Mouse (Mus musculus): ENCODE results near the gene Tmem43.

The Tmem43 gene

GRCm38 (mm10) chr6:91489872-91490271 lies 16.4 kb downstream of the Tmem43 start:
- peak in 1 of 2 experiments; percentile 13 for DNase-seq

- DNase-seq: no peak
Observed at GRCm38 (mm10) chr6:91491004-91491403, 17.5 kb downstream of the Tmem43 start.

GRCm38 (mm10) chr6:91493053-91493452 lies 19.6 kb downstream of the Tmem43 start:
- no peak for DNase-seq

- no peak for DNase-seq
Observed at GRCm38 (mm10) chr6:91494526-91494925, 21.0 kb downstream of the Tmem43 start.

- DNase-seq: no peak
Observed at GRCm38 (mm10) chr6:91503302-91503701, 29.8 kb downstream of the Tmem43 start.

- DNase-seq: no peak
Observed at GRCm38 (mm10) chr6:91506036-91506435, 32.5 kb downstream of the Tmem43 start.

GRCm38 (mm10) chr6:91508041-91508440 lies 34.5 kb downstream of the Tmem43 start:
- DNase-seq: no peak

GRCm38 (mm10) chr6:91509326-91509725 lies 35.8 kb downstream of the Tmem43 start:
- peak; percentile 75 to 88 for DNase-seq

- DNase-seq: no peak
Observed at GRCm38 (mm10) chr6:91510211-91510610, 36.7 kb downstream of the Tmem43 start.

- no peak for DNase-seq
Observed at GRCm38 (mm10) chr6:91514135-91514534, 40.6 kb downstream of the Tmem43 start.

GRCm38 (mm10) chr6:91514737-91515362 lies 41.3 kb downstream of the Tmem43 start:
- DNase-seq: no peak

- DNase-seq: peak; percentile 99
Observed at GRCm38 (mm10) chr6:91515545-91516449, 42.3 kb downstream of the Tmem43 start, which contains the start of the genes Xpc and Lsm3. Gene Xpc (minus strand): TSS chr6:91515888. Gene Lsm3 (plus strand): TSS chr6:91515928.

GRCm38 (mm10) chr6:91518454-91519020 lies 45.0 kb downstream of the Tmem43 start:
- DNase-seq: no peak

GRCm38 (mm10) chr6:91522816-91523215 lies 49.3 kb downstream of the Tmem43 start:
- DNase-seq: no peak

GRCm38 (mm10) chr6:91525544-91525943 lies 52.0 kb downstream of the Tmem43 start:
- no peak for DNase-seq

GRCm38 (mm10) chr6:91527227-91527860 lies 53.8 kb downstream of the Tmem43 start:
- peak; percentile 33 to 61 for DNase-seq

- DNase-seq: no peak
Observed at GRCm38 (mm10) chr6:91528265-91528664, 54.8 kb downstream of the Tmem43 start.

- no peak for DNase-seq
Observed at GRCm38 (mm10) chr6:91530673-91531072, 57.2 kb downstream of the Tmem43 start.

- DNase-seq: no peak
Observed at GRCm38 (mm10) chr6:91531276-91531675, 57.8 kb downstream of the Tmem43 start.

GRCm38 (mm10) chr6:91532661-91533060 lies 59.2 kb downstream of the Tmem43 start:
- DNase-seq: no peak

- DNase-seq: no peak
Observed at GRCm38 (mm10) chr6:91533359-91533758, 59.9 kb downstream of the Tmem43 start.

- no peak for DNase-seq
Observed at GRCm38 (mm10) chr6:91533771-91534170, 60.3 kb downstream of the Tmem43 start.

GRCm38 (mm10) chr6:91534268-91534667 lies 60.8 kb downstream of the Tmem43 start:
- DNase-seq: no peak
